Mouse (Mus musculus): ENCODE results near the gene Pax2. TPM values are rescaled to one million over a fixed set of nuclear protein-coding genes. Genes with fewer than 3 reads are reported as not detected.

Pax2 gene
- not detected in 2 replicates for polyA plus RNA-seq (2012)

DNA sequence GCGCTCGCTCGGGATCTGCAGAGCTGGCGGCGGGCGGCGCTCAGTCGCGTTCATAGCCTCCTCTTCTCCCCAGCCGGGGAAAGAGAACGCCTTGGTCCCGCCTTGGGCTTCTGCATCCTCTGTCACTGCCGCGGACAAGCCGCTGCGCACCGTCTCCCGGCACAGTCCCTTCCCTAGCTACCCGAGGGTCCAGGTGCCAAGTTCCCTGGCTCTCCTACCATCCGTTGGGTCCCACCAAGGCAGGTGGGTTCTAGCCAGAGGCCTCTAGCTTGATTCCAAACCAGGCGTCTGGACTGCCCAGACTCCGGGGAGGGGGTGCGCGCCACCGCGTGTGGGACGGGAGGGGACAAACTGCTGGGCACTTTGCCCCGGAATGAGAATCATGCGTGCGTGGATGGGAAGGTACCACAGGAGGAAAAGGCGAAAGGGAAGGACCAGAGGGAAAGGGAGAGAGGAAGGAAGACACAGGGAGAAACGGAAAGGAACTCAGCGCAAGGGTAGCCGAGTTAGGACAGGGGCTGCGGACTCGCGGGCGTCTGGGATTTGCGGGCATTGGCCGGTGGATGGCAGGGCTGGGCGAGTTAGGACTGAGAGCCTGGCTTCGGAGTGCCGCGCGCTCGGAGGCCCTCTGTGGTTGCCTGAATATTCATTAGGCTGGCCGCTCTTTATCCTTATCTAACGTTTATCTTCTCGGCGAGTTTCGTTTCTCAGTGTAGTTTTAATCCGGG is at the start of gene Pax2:
Gene Pax2 (plus strand): TSS at position 353 of the 728 bp plus-strand sequence.
- peaks cover 100% of the 10 kb centered on the region for H3K27me3 ChIP-seq (ENCODE audit: control insufficient read depth)
- TF ChIP-seq GATA1 (IDR thresholded peaks at IDR 0.05; ENCODE audit: low read length) (no peak), TAL1 (IDR thresholded peaks at IDR 0.05; ENCODE audit: low read length) (no peak)
- peaks cover 3% of the 10 kb centered on the region; the same call in 1 of the 2 replicates for H3K9me3 ChIP-seq (ENCODE audit: control insufficient read depth, low read length)
- no peak within 1 kb of the TSS for H3K4me3 ChIP-seq (replicated peaks)
- H3K4me1 ChIP-seq (ENCODE audit: control insufficient read depth): no peaks in the 10 kb centered on the region
- no peaks in the 10 kb centered on the region for H3K36me3 ChIP-seq (ENCODE audit: control insufficient read depth)

DNA sequence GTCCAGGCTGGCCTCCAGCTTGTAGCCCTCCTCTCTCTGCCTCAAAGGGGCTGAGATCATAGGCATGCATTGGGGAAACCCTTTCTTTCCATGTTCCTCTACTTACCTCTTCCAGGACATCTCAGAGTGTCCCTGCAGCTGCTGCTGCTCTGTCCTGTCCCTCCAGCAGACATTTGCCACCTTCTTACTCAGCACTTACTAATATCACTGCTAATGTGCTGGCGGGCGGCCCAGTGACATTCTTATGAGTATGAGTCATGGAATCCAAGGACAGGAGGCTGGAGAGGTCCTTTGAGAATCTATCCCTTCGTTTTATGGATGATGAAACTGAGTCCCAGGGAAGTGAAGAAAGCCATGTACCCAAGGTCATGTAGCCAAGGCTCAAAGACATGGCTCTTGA is 47.0 kb upstream of the Pax2 start:
- TF ChIP-seq GATA1 (IDR thresholded peaks at IDR 0.05; ENCODE audit: low read length): no peak
- TF ChIP-seq TAL1 (IDR thresholded peaks at IDR 0.05; ENCODE audit: low read length): no peak
- no peaks in the 10 kb centered on the region for H3K36me3 ChIP-seq (ENCODE audit: control insufficient read depth)
- no peak overlapping the region for H3K4me3 ChIP-seq (replicated peaks)
- no peaks in the 10 kb centered on the region for H3K4me1 ChIP-seq (ENCODE audit: control insufficient read depth)
- H3K27me3 ChIP-seq (ENCODE audit: control insufficient read depth): no peaks in the 10 kb centered on the region; the same call in 1 of the 2 replicates
- peaks cover 2% of the 10 kb centered on the region for H3K9me3 ChIP-seq (ENCODE audit: control insufficient read depth, low read length)

GRCm38 (mm10) chr19:44716731-44717600 is 38.9 kb upstream of the Pax2 start:
- H3K36me3 ChIP-seq (ENCODE audit: control insufficient read depth): no peaks in the 10 kb centered on the region
- H3K4me3 ChIP-seq (replicated peaks): no peak overlapping the region
- H3K9me3 ChIP-seq (ENCODE audit: control insufficient read depth, low read length): peaks cover 6% of the 10 kb centered on the region
- H3K27me3 ChIP-seq (ENCODE audit: control insufficient read depth): peaks cover 38% of the 10 kb centered on the region
- TF ChIP-seq GATA1 (IDR thresholded peaks at IDR 0.05; ENCODE audit: low read length) (no peak), TAL1 (IDR thresholded peaks at IDR 0.05; ENCODE audit: low read length) (no peak)
- H3K4me1 ChIP-seq (ENCODE audit: control insufficient read depth): no peaks in the 10 kb centered on the region

- Histone ChIP-seq H3K27me3 (ENCODE audit: control insufficient read depth) (peaks cover 60% of the 10 kb centered on the region), H3K4me1 (ENCODE audit: control insufficient read depth) (no peaks in the 10 kb centered on the region), H3K9me3 (ENCODE audit: control insufficient read depth, low read length) (0 out of 2 replicates have a peak, but pooled peaks cover under 1% of the 10 kb centered on the region), H3K4me3 (replicated peaks) (no peak overlapping the region), H3K36me3 (ENCODE audit: control insufficient read depth) (no peaks in the 10 kb centered on the region)
- TF ChIP-seq GATA1 (IDR thresholded peaks at IDR 0.05; ENCODE audit: low read length): no peak
- TF ChIP-seq TAL1 (IDR thresholded peaks at IDR 0.05; ENCODE audit: low read length): no peak
Observed at GRCm38 (mm10) chr19:44719292-44720193, 36.3 kb upstream of the Pax2 start.

DNA sequence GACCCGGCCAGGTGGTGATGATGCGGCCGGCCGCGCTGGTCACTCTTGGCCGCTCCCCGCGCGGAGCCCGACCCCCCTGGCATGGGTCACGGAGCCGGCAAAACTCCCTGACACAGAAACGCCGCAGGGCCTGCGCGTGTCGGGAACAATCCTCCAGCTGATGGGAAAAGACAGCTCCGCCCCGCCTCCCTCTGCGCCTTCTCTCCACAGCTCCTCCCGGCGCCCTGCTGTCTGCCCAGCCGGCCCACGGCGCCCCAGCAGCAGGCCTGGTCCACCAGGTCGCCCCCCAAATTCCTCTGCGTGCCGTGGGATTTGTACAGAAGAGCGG is 35.7 kb upstream of the Pax2 start:
- Histone ChIP-seq H3K36me3 (ENCODE audit: control insufficient read depth) (no peaks in the 10 kb centered on the region), H3K4me3 (replicated peaks) (no peak overlapping the region), H3K27me3 (ENCODE audit: control insufficient read depth) (peaks cover 66% of the 10 kb centered on the region), H3K4me1 (ENCODE audit: control insufficient read depth) (no peaks in the 10 kb centered on the region), H3K9me3 (ENCODE audit: control insufficient read depth, low read length) (no peaks in the 10 kb centered on the region)
- TF ChIP-seq GATA1 (IDR thresholded peaks at IDR 0.05; ENCODE audit: low read length) (no peak), TAL1 (IDR thresholded peaks at IDR 0.05; ENCODE audit: low read length) (no peak)

DNA sequence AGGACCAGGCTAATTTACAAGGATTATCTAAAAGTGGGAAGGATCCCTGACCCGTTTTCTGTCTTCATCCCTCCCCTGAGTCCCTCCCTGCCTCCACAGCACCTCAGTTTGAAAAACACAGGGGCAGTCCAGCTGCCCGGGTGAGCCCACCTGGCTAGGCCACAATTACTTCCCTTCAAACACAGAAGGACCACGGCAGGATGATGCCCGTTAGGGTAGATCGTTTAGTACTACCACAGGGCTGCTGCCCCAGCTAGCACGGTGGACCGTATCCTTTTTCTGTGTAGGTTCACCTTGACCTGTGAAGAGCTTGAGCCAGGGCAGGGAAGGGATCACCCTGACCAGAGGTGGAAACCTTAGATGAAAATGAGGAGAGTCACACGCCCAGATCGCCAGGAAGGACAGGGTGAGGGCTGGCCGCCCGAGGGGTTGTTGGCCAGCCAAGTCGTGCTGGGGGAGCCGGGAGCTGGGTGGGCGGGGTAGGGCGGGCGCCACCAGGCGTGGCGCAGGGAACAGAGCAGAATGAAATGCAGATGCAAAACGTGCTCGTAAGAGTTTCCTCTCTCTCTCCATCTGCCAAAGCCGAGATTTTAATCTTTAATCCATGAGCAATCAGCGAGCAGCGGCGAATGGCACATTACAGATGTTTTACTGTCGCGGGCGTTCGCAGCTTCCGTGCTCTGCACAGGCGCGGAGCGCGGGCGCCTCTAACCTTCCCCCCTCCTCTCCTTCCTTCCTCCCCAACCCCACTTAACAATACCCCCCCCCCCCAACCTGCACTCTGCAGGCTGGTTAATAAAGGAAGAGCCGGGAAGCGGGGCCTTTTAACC is 32.0 kb upstream of the Pax2 start:
- Histone ChIP-seq H3K9me3 (ENCODE audit: control insufficient read depth, low read length) (no peaks in the 10 kb centered on the region), H3K36me3 (ENCODE audit: control insufficient read depth) (no peaks in the 10 kb centered on the region), H3K4me3 (replicated peaks) (no peak overlapping the region), H3K4me1 (ENCODE audit: control insufficient read depth) (no peaks in the 10 kb centered on the region), H3K27me3 (ENCODE audit: control insufficient read depth) (peaks cover 85% of the 10 kb centered on the region)
- TF ChIP-seq TAL1 (IDR thresholded peaks at IDR 0.05; ENCODE audit: low read length) (no peak), GATA1 (IDR thresholded peaks at IDR 0.05; ENCODE audit: low read length) (no peak)

GRCm38 (mm10) chr19:44725951-44726791 is 29.7 kb upstream of the Pax2 start:
- Histone ChIP-seq H3K36me3 (ENCODE audit: control insufficient read depth) (no peaks in the 10 kb centered on the region), H3K4me3 (replicated peaks) (peak overlapping the region; percentile 28), H3K27me3 (ENCODE audit: control insufficient read depth) (peaks cover 72% of the 10 kb centered on the region), H3K4me1 (ENCODE audit: control insufficient read depth) (no peaks in the 10 kb centered on the region), H3K9me3 (ENCODE audit: control insufficient read depth, low read length) (no peaks in the 10 kb centered on the region)
- TF ChIP-seq TAL1 (IDR thresholded peaks at IDR 0.05; ENCODE audit: low read length): no peak
- TF ChIP-seq GATA1 (IDR thresholded peaks at IDR 0.05; ENCODE audit: low read length): no peak
